Mouse (Mus musculus): ENCODE measurements around the gene Meiob.

Meiob gene

DNA sequence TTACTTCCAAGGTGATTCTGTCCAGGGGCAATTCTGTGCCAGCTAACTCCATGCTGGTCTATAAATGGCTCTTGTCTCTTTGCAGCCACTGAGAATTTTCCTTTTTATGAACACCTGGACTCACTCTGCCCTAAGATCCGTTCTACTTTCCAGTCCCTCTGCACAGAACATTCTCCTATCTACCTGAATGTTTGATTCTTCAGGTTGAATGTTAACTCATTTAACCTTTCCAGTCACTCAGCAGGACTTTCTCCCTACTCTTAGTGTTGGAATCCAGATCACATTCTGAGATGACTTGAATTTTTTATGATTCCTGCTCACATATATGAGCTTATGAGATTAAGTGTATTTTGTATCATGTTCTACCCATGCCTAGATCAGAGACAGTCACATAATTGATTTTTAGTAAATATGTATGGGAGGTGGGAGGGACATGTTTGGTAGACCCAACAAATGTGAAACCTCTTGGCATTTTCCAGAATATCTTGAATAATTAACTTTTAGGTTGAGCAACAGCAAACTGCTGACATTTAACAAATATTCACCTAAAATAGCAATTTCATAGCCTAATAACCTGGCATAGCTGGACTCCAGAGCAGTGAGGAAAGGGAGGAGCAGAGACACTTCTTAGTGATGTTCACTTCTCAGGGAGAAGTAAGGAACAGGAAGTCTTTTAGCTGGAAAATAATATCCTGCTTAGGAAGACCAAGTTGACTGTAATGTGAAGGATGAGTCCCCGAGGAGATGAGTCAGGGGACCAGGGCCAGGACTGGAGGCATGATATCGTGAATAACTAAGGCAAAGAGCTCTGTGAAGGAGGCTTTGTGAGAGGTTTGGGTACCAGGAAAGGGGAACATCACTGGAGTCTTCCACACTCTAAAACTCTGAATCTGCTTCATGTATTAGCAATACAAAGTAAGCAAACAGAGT, 17.5 kb downstream of the Meiob start:
- no peak for DNase-seq (ENCODE audit: low read depth)

DNA sequence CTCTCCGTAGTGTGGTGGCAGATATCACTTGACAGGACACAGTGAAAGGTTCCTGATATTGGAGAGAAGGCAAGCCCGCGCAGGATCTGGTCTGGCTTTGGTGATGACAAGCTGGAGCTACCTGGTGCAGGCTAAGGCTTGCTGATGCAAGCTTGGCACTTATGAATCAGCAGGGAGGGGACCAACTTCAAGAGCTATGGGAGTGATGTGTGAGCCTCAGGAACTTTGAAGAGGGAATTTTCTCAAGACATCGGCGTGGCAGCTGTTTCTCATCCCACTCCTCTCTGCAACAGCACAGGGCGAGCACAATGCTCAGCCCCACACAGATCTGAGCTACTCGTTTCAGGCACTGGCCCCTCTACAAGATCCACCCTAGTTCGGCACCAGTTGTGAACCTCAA, 35.8 kb downstream of the Meiob start, which contains the start of gene Hagh:
Gene Hagh (plus strand): TSS at position 302 of the 400 bp plus-strand sequence.
- DNase-seq (ENCODE audit: low read depth): no peak

DNA sequence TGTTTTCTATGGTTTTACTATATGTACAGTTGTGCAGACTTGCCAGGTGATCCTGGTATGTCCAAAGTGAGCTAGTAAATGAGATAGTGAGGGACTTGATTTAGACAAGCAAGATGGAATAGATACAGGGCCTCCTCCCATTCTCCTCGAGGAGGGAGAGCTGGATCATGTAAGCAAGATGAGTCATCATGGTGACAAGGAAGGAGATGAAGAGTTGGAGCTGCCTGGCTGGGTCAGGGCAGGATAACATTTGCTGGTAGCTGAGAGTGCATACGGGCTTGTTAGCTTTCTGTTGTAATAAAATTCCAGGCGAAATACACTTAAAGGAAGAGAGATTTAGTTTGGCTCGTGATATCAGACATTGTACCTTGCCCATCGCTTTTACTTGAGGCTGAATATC, 36.3 kb downstream of the Meiob start:
- DNase-seq (ENCODE audit: low read depth): no peak

DNA sequence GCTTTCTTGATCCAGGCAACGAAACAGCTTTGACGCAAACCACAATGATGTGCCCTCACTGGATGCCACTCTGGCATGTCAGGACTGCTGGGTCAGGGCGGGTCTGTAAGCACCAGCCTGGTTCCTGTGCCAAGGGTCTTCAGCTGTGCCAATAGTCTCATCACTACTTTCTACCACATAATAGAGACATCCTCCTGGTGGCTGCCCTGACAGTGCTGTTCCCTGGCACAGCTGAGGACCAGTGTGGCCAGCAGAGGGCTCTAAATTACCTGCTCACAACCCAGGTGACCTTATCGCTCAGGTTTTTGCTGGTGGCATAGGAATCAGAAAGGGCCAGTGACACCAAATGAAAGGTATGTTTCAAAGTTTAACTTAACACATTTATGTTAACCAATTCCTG, 37.0 kb downstream of the Meiob start:
- peak; percentile 64 for DNase-seq (ENCODE audit: low read depth)

DNA sequence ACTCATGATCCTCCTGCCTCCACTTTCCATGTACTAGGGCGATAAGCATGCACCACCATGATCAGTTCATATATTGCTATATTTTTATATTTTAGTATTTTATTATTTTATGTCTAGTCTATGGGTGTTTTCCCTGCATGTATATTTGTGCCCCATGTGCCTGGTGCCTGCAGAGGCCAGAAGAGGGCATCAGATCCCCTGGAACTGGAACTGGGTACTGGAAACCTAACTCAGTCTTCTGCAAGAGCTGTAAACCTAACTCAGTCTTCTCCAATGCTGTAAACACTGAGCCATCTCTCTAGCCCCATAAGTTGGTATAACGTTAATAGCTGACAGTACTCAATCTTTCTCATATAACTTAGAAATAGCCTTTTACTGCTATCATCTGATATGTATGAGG, 38.5 kb downstream of the Meiob start:
- no peak for DNase-seq (ENCODE audit: low read depth)

DNA sequence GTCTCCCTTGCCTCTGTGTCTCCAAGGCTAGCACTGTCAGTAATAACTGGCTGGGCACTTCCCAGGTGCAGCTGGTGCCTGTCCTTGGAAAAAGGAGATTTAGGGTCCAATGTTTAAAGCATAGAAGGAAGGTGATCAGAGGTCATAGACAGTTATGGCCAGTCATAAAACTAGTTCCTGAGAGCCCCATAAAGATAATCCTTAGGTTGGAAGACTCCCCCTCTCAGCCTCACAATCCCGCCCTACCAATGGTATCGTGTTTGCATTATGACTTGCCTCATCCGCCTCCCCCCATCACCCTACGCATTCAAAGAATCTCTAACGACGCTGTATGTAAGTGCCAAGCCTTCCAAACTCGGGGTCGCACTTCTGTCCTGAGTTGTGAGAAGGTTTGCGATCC, 40.4 kb downstream of the Meiob start:
- no peak for DNase-seq (ENCODE audit: low read depth)

DNA sequence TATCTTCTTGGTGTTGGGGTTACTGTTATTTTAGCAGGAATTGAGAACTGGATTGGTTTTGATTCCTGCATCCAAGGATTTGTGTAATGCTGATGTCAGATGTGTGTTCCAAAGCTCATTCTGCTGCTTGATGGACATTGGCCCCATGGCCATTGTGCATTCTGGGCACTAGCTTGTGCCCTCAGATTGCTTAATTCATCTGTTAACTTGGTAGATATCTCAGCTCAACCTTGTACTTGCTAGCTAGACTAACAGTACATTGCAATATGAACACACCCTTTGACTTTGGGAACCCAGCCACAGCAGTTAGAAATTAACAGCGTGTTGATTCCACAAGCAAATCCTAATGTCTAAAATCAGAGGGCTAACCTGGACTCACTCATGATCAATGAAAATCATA, 43.3 kb downstream of the Meiob start:
- no peak for DNase-seq (ENCODE audit: low read depth)

DNA sequence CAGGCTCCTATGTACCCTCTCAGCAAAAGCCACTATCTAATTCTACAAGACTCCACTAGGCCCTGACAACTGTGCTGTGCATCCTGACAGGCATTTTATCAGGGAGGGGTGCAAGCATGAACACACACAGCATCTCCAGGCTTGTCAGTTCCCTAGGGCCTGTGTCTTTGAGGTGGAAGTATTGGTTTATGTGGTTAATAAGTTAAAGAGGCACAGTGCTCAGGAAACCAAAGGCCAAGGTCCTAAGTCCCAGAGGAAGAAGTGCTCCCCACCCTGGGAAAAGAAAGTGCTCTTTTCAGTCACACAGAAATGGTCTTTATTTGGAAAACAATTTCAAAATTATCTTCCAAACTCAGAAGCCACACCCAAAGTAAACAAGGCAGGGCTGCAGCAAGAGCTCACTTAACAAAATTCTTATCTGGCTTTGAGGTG, 44.5 kb downstream of the Meiob start:
- no peak for DNase-seq (ENCODE audit: low read depth)

DNA sequence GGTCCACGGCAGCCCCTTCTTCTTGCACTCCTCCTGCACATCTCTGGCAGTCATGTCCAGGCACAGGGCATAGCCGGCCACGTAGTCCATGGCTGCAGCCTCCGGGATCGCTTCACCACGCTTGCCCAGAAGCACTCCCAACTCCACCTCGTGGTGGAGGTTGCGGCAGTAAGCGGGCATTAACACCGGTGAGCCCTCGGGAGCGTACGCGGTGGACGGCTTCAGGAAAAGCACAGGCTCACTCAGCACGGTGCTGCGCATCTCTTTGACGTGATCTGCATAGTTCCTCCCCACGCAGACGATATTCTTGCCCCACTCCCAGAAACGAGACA, 45.6 kb downstream of the Meiob start:
- no peak for DNase-seq (ENCODE audit: low read depth)

DNA sequence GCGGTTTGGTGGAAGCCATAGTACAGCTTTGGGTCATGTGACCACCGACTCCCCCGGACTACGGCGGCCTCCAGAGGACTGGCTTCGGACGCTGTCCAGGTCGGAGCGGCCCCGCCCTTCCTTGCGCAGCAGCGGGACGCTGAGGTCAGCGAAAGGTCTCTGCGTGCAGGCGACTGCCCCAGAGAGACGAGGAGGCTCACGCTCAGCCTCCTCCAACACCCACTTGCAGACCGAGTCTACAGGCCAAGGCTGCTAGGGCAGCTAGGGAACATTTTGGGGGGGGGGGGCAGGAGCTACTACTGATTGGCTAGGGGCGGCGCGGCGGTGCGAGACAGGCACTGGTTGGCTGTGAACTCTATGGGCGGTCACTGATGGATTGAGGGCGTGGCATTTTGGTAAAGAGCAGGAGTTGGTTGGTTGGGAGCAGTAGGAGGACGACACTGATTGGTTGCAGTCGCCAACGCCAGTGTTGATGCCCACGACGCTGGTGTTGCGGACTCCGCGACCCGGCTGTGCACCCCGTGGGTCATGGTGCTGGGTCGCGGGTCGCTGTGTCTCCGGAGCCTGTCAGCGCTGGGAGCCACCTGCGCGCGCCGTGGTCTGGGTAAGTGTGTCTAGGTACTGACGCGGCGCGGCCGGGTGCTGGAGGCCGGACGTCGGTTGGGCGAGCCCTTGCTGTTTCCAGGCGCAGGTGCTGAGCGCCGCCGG, 46.1 kb downstream of the Meiob start, which contains the start of gene Fahd1:
Gene Fahd1 (minus strand): TSS at position 300 of the 708 bp plus-strand sequence.
- DNase-seq (ENCODE audit: low read depth): peak; percentile 97

DNA sequence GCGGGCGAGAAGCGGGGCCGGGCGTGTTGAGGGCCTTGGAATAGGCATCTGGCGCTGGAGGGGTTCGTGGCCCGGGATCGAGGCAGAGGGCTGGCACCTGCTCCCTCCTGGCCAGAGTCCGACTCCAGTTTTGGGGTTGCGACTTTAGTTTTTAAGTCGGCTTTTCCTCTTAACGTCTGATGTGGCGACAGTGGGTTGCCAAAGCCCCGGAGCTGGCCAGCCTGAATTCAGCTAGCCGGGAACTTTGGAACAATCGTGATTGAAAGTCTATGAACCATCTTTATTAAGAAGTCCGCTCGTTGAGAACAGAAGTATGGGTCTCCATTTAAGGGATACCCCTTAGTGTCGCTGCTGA, 46.7 kb downstream of the Meiob start:
- DNase-seq (ENCODE audit: low read depth): no peak

DNA sequence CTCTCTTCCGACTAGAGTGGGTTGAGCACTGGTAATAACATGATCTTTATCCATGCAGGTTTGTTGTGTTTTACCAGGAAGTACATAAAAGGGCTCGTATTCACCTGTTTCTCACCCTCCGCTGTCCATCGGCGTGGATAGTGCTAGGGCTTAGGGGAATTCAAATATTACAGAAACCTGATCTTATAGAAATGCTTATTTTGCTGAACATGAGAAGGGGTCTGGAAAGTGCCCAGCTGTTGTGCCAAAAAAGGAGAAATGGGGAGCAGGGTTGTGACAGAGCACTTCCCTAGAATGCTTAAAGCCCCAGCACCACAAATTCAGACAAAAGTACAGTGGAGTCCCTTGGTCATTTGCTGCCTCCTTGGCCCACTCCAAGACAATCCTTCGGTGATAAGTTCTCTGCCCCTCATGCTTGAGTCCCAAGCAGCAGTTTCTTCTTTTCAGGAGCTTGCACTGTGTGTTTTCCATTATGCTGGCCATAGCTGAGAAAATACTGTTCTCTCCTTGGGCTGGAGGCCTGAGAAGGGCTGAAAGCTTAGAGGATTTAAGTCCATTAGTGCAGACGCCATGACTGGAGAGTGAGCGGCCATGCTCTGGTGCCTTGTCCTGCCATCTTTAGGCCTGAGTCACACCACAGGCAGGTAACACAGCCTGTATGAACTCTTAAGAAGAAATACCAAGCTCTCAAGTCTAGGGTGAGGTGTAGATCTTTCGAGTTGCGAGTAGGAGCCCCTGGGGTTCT, 47.5 kb downstream of the Meiob start:
- DNase-seq (ENCODE audit: low read depth): peak; percentile 8

DNA sequence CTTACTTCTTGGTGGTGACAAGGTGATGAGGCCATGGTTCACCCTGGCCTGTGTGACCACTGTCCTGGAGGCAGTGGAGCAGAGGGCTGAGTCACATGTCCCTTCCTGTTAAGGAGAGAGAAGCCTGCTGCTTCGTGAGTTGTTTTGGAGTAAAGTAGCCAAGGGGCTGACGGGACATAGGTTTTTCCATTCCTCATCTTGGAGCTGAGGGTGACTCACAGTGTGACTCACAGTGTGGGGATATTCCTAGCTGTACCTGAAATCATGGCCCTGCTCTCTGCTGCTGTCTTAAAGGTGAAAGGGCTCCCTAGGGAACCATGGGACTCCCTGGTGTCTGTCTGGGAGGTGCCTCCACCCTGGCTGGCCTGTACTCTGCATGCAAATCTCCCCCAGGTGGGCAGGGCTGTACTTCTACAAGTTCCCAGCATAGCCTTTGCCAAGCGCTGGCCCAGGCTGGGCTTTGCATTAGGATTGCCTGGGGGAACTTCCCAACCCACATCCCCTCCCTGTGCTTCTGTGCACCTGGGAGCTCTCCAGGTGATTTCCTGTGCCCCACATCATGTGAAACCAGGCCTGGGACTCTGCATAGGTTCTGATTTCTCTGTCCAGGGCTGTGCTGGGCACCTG, 51.9 kb downstream of the Meiob start:
- DNase-seq (ENCODE audit: low read depth): no peak

DNA sequence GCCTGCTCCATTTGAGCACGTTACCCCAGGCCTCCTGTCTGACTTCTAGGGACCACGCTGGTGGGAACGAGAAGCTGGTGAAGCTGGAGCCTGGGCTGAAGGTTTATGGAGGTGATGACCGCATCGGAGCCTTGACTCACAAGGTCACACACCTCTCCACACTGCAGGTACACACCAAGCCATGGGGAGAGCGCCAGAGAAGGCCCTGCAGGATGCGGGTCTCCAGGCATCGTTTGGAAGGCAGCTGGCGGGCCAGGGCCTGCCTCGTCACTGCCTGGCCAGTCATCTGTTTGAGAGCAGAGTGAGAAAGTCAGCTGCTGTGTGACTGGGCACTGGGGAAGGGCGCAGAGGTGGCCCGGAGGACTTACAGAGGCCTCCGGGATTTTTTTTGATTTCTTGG, 52.5 kb downstream of the Meiob start:
- DNase-seq (ENCODE audit: low read depth): no peak

DNA sequence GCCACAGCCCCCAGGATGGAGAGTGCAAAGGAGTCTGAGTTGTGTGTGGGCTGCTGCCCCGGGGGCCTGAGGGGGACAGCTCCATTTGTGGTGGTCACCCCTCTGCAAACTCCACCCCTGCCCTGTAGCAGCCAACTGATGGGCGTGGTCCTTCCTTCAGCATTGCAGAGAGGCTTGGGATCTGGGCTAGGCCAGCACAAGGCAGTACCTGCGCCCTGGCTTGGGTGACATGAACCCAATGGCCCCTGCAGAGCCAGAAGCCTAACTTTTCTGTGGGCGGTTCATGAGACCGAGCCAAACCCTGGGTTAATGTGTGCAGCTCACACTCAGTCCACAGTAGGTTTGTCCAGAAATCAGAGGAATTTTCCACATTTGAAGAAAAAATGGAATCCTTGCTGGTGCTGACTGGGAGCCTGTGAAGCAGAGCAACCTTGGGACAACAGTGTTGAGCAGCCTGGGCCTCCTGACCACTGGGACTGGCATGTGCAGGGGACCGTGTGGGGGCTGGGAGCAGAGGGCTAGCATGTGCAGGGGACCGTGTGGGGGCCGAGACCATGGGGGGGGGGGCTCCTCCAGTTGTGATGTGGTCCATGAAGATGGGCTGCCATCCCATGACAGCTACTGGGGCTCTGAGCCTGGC, 53.9 kb downstream of the Meiob start:
- no peak for DNase-seq (ENCODE audit: low read depth)

DNA sequence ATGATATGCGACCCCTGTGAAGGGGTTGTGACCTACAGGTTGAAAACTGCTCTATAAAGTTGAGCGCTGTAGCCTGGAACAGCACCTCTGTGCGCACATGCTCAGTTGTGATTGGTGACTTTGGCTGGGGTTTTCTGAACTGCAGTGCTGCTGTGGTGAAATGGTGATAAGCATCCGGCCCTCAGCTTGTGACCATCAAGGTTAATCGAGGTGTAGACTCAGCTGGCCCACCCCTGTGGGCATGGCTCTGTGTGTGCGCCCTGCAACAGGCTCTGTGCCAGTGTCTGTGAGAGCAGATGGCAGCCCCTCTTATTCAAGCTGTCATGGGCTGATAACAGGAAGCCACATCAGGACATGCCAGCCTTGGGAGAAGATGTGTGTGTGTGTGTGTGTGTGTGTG, 54.9 kb downstream of the Meiob start:
- no peak for DNase-seq (ENCODE audit: low read depth)

DNA sequence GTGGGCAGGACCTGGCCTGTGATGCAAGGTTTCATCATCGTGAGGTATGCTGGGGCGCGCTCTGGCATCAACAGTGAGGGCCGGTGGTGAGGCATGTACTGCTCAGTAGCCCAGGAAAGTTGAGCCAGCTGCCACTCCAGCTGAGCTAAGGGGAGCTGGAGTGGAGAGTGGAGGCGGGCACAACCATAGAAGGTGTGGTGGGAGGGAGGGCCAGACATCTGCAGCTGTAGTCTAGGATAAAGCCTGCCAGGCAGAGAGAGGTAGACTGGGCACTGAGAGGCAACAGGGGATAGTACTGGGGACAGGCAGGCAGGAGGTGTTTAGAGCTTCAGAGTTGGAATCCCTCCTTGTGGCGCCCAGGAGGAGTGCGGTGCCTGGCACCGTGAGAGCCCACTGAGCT, 56.0 kb downstream of the Meiob start:
- DNase-seq (ENCODE audit: low read depth): no peak

DNA sequence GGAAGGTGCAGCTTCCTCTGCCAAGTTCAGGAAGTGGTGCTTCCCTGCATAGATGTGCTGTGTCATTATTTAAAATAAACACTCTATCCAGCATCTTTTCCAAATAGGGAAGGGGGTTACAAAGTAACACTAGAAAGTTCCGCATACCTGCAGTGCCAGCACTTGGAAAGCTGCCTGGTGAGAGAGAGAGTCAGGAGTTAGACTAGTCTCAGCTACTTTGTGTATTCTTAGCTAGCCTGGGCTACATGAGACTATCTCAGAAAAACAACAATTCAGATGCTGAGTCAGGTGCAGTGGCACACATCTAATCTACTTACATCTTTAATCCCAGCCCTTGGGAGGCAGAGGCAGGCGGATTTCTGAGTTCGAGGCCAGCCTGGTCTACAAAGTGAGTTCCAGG, 57.7 kb downstream of the Meiob start:
- no peak for DNase-seq (ENCODE audit: low read depth)

DNA sequence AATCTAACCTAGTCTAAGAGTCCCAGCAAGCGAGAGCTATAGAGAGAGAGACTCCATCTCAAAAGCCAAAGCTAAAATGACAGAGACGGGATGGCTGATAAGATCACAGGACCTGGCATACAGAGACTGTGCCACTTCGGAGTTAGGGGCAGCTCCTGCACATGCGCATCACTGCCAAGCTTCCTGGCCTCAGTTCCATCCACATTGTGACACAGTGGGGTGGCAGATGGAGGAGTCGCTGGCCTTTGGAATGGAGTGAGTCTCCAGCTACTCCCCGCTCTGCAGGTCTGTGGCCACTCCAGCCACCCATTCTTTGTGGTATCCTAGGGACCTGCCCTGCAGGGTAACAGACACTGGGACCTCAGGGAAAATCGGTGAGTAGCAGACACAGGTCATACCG, 61.7 kb downstream of the Meiob start, which contains the start of gene Igfals:
Gene Igfals (plus strand): TSS at position 222 of the 400 bp plus-strand sequence.
- no peak for DNase-seq (ENCODE audit: low read depth)

DNA sequence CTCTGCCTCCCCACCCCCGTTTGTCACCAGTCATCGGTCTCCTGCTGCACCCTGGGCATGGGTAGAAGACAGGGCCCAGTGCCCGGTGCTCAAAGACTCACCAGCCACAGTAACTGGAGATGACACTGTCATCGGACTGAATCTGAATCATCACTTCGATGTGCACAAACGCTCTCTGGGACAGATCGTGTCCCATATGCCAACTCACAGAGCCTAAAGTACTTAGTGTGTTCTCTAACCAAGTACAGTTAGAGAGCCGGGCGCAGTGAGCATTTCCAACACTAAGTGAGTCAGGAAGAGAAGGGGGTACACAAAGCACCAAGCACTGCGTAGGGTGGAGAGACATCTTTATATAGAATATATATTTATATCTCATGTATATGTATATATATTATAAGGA, 63.8 kb downstream of the Meiob start:
- DNase-seq (ENCODE audit: low read depth): no peak

DNA sequence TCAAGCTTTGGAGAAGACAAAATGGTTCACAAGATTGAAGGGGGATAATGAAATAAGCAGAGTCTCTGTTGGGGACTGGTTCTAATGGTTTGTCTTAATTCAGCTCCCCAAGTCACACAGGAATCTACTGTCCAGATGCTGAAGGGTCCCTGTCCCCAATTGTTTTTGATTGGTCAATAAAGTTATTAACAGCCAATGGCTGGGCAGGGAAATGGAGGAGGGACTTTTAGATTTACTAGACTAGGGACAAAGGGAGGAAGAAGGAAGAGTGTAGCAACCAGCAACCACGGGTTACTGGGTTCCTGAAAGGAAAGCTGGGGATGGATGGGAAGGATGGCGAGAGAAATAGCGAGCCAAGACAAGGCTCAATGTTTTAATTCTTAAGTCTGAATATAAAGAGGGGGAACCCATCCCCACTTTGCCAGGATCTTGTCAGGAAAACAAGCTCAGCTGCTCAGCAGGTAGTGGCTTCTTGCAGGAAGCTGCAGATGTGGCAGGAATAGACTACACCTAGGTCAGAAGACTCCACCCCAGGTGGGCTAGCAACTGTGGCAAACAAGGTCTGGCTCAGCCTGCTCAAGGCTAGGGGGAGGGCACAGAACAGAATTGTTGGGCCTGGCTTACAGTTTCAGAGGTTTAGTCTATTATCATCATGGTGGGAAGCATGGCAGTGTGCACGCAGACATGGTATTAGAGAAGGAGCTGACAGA, 69.8 kb downstream of the Meiob start:
- DNase-seq (ENCODE audit: low read depth): no peak
